Mouse (Mus musculus) A20 (cell line): ENCODE results near the gene Foxo3.

Source experiments
- DNase-seq: peaks from one replicate; pipeline ENCODE4 v3.0.0-alpha.2; 2011; ENCODE audit warnings: low read depth, low spot score

The Foxo3 gene

DNA sequence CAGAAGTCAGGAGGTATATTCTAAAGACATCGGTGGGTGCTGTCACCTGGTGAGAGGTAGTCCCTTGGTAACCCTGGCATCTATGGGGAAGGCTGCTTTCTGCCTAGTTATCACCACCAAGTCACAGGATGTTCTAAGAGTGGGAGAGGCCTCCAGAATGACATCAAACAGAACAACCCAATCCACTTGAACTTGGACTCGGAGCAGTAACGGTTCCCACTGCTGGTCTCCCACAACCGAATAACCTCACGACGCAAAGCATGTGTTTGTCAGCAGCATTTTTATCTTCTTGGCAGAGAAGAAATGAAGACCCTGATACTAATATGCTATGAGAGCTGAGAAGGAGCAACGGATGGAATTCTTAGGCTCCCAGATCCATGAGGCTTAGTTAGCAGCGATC is 87.5 kb downstream of the Foxo3 start:
- no peak for DNase-seq

DNA sequence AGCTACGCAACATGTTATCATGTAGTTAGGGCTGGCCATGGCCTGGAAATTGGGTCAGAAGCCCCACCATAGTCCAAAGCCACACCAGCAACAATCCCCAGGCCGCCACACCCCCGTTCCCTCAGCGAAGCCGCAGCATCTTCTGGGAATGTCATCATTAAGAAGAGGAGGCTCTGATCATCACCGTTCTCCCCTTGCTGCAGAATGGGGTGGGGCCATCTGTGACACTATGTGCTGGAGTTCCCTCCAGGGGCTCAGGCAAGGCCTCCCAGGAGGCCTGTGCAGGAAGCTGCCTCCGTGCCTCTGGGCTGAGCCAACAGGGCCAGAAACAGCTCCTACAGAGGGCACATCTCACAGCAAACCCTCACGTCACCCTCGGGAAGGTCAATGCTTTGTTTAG is 88.5 kb downstream of the Foxo3 start:
- no peak for DNase-seq

DNA sequence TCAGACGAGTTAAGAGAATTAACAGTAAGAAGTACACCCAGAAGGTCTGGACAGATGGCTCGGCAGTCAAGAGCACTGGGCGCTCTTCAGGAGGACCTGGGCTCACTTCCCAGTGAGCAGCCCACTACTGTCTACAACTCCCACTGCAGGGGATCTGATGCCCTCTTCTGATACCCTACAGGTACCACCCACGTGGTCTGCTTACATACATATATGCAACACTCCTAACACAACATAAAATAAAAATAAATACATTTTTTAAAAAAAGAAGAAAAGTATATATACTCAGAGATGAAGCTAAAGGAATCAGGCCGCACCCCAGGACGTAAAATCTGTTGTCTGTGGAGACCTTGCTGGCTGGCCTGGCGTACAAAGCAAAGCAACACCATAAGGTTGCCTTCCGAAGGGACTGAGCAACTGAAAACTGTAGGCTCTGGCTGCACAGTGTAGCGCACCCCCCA is 89.6 kb downstream of the Foxo3 start:
- DNase-seq = no peak

DNA sequence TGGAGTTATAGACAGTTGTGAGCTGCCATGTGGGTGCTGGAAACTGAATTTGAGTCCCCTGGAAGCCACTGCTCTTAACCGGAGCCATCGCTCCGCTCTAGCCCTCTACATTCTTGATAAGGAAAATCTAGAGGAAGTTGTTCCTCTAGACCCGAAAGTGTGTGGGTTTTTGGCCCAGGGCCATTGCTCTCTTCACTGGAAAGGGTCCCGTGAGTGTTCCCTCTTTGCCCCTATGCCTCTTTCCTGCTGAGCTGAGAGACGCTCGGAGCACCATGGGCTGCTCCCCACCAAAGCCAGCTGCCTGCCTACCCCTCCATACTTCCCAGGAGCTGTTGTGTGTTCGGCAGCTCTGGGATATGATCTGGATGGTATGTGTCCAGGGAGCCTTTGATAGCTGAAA is 96.2 kb downstream of the Foxo3 start:
- DNase-seq = no peak

DNA sequence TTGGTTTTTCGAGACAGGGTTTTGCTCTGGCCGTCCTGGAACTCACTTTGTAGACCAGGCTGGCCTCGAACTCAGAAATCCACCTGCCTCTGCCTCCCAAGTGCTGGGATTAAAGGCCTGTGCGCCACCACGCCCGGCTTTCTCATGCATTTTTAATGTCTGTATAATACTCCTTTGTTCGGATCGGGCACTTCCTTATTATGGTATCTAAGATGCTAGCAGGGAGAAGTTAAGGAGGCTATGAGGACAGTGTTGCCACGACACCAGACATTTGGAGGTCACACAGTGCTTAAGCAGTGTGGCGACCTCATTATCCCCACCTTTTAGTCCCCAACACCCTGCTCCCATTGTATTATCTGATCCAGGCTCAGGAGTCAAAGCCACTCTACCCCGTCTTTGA is 97.8 kb downstream of the Foxo3 start:
- DNase-seq = no peak

DNA sequence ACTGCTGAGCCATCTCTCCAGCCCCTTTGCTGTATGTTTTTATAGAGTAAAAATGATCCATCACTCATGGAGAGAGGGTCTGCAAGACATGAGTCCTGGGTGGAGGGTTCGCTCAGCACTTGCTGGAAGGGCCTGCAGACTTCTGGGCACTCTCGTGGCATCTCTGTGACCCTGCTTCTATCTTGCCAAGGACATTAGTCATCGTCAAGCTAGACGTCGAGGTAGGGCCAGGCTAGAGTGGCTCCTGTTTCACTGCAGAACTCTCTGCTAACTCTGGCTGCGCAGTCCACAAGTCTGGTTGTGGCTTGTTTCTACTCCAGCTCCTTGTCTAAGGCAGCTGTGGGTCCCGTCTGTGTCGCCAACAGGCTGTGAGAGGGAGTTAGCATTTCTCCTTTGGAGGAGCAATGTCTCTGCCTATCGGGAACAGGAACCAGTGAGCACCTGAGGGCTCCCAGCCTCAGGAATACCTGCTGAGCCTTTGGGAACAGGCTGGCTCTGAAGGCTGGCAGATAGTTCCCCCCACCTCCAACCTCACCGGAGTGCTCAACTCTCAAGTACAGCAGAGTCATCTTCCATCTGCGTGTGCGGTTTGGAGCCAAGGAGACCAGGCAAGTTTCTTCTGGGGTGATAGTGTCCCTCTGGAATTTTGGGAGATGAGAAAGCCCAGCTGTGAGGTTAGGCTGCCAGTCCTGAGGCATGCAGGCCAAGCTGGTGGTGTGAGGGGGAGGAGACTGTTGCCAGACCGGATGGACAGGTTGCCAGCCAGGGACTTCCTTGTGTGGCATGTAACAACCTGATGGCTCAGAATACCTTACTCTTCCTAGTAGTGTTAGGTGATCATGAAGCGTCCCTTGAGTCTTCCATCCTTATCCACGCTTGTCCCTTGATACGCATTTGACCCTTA is 98.5 kb downstream of the Foxo3 start:
- DNase-seq = no peak

DNA sequence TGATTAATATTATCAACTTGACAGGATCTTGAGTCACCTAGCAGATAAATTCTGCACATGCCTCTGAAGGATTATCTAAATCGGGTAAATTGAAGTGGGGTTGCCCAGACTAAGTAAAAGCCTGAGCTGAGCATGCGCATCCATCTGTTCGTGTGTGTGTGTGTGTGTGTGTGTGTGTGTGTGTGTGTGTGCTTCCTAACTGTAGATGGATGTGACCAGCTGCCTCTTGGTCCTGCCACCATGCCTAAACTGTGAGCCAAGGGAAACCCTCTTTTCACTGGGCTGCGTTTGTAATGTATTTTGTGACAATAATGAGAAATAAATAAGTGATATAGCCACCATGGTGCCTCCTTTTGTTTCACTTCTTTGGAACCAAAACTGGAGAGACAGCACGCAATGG is 102.3 kb downstream of the Foxo3 start:
- no peak for DNase-seq

DNA sequence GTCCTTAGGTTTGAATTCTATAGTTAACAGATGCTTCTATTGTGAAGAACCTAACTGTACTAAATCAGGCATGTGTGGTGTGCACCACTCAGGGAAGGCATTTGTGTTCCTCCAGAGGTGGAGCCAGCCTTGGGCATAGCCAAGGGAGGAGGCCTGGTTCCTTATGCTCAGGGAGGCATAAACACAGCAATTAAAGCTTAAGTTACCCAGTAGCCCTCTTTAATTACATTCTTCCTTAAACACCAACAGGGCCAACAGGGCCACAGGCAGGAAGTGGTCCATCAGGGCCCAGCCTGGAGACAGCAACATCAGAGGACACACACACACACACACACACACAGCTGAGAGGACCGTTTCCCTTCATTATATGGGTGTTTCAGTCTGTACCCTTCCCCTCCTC is 102.7 kb downstream of the Foxo3 start:
- no peak for DNase-seq

DNA sequence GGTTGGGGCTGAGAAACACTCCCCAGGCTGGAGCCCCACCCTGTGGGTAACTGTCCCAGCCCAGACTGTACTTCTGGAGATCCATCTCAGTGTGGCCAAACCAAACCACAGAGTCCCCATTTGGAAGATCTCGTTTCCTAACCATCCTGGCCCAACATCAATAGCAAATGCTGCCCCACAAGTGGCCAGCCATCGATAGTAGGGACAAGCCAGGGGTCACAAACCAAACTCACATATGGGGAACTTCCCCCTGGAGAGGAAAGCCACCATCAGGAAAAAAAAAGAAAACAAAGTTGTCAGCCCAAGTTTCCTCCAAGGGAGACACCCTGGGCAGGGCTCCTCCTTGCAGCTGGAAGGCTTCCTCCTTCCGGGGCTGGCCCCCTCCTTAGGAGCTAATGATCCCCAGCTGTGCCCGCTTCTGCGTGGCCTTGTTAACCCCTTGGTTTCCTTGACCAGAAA is 105.6 kb downstream of the Foxo3 start:
- no peak for DNase-seq

DNA sequence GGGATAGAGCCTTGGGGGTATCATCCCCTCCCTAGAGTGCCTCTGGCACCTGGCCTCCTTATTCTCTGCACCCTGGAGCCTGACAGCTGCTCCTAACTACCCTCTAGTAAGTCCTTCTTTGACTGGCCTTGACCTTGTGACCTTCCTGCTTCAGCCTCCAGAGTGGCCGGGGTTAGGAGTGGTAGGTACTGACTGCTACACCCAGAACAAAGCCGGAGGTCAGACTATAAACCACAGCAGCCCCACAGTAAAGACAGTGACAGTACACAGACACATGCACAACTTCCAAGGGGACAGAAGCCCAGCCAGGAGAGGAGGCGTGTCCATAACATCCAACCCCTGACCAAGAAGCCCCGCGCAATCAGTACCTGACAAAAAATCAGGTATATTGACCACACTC is 106.4 kb downstream of the Foxo3 start:
- DNase-seq = no peak

DNA sequence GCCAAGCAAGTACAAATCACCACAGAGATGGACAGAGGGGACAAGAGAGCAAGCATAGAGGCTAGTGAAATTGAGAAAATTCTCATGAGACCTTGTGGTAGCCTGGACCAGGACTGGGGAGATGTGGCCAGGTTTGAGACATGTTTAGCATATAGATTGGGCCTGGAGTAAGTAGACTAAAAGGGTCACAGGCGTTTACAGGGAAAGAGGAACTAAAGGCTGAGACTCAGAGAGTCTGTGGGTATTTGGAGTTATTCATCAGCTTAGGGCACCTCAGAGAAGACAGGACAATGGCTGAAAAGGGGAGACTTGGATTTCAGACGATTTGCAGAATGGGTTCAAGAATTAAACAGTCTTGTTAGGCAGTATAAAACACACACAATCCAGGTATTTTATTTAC is 121.8 kb downstream of the Foxo3 start:
- DNase-seq = no peak

DNA sequence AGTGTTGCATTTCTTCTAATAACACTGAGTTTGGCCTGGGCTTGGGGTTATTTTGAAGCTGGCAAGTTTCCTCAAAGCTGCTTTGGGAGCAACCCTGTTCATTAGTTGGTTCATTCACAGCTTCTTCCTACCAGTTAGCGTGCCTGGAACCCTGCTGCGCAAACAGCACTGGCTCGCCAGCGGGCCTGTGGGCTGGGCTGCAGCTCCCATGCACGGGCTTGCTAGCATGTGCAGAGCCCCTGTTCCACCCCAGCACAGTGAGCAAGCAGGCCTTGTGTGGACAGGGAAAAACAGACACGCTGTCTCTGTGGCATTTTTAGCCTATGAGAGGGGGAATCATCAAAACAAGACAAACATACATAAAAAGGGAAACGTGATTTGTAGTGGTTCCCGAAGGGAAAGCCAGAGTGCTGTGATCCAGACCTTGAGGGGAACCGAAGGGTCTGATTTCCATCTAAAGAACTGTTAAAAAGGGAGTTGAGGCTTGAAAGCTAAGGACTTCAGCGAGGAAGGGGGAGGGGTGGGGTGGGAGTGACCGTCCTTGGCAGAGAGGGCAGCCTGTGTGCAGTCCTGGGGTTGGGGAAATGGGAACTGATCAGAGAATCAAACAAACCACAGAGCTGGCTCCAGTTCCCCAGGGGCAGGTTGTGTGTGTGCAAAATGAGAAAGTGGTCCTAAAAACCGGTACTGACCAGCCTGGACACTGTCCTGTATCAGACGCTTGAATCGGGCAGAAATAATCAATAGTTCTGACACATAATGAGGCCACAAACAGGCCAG is 123.9 kb downstream of the Foxo3 start:
- DNase-seq = no peak

DNA sequence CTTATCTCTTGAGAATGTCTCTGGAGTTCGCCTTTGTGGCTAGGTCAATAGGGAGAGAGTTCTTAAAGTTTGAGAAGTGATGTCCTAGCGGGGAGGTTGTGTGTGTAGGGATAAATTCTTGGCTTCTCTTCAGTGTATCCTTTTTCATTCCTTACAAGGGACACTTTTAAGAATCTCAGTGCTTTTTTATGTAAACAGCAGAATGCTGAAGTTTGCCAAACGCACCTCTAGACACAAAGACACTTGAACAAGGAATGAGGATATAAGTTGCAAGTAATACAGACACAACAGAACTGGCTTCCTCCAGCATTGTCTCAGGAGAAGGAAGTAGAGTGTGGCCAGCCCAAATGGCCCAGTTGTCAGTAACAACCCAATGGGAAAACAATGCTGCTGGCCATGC is 126.8 kb downstream of the Foxo3 start:
- DNase-seq = no peak

DNA sequence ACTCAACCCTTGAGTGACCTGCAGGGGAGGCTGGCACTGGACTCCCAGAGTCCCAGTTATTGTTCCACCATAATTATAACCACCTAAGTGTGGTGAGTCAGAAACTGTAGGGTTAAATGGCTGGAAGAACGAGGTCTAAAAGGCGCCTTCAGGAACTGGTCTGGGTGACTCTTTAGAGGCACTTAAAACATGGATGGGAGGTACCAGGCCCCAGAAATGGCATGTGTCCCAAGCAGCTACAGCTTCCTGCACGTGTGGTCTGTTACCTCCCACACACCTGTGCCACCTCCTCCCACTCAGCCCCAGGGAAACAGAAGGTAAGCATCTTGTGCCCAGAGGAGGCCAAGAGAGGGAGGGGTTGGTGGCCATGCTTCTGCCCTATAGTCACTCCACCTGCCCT is 128.2 kb downstream of the Foxo3 start:
- DNase-seq = no peak

DNA sequence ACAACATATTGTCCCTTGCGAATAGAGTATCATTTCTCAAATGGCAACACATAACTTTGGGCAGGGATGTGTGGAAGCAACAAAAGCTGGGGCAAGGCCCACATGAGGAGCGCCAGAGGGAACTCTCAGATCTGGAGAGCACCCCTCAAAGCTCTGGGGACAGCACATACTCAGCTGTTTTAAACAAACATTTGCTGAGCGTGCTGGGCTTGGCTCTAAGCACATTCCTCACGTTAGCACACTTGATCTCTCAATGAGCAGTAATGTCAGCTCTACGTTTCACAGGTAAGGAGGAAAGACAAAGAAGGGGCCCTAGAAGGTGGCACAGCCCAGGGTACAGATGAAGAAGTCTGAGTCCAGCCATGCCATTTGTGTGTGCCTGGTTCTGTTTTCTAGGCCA is 131.3 kb downstream of the Foxo3 start:
- DNase-seq = no peak

DNA sequence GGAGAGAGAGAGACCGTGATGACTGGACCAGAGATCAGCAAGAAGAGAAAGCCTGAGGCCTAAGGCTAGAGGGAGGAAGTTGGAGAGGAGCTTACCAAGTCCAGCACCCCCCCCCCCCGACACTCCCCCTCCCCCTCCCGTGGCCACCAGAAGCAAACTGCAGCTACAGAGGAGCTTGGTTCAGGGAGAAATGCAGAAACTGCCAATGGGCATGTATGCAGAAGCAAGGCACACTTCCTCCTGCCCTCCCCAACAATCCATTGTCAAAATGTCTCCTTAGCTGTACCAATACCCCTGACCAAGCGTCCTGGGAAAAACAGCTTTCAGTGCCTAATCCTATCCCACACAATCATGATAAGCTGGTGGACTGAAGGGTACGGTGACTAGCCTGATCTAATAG is 131.8 kb downstream of the Foxo3 start:
- no peak for DNase-seq

DNA sequence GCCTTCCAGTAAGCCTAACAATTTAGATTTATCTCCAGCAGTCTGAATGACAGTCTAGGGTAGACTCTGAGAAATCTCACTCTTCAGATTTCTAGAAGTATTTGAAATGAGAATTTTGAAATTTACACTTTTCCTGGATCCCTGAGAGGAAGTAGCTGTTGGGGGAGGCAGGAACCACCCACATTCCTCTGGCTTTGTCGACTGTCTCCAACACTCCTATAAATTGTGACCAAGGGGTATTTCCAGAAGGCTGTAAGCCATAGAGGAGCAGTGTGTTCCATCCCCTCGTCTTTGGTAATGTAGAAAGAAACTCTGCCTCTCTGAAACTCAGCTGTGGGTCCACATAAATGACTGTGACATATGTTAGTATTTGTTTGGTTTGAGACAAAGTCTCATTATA is 132.4 kb downstream of the Foxo3 start:
- no peak for DNase-seq

DNA sequence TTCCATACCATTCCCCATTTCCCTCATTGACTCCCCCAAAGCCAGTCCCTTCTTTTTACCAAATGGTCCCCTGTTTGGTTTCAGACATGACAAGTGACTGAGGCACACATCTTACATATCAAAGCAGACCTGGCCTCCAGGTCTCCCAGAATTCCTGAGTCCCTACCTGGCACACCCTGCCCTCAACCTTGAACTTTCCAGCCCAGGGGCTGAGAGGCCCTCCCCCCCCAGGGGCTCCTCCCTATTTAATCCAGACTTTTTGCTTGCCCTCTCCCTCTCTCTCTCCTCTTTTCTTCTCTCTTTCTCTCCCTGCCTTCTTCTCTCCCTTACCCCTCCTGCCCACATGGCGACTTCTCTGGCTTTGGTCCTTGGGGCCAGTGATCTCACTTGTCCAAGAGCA is 133.8 kb downstream of the Foxo3 start:
- DNase-seq = no peak

DNA sequence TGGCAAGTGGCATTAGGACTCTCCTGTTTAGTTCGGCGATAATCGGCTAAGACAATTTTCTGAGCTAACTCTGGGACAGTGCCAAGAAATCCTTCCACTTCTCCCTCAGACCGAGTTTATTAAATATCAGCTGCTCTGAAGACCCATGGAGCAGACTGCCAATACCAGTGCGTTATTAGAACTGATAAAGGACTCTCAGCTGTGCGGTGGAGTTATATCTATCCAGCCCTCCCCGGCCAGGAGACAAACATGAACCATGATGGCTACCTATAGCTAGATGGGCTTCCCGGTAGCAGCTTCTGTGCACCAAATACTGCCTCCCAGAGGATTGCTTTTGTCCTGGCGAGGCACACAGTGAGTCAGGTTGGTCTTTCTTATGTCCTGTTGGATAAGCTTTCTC is 134.5 kb downstream of the Foxo3 start:
- no peak for DNase-seq

DNA sequence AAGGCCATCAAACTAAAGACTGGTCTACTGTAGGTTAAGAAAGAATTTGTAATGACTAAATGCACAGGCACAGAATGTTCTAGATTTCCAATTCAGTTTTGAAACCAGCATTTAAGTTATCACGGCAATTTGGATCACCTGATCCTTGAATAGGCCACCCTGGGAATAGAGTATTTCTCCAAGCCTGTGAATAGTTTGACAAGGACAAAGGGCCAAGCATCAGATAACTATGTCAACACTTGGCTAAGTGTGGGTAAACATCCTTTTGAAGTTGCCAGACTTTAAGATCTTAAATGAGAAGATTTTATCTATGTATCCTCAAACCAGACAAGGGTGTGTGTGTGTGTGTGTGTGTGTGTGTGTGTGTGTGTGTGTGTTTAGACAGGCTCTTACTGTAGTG is 136.8 kb downstream of the Foxo3 start:
- no peak for DNase-seq

DNA sequence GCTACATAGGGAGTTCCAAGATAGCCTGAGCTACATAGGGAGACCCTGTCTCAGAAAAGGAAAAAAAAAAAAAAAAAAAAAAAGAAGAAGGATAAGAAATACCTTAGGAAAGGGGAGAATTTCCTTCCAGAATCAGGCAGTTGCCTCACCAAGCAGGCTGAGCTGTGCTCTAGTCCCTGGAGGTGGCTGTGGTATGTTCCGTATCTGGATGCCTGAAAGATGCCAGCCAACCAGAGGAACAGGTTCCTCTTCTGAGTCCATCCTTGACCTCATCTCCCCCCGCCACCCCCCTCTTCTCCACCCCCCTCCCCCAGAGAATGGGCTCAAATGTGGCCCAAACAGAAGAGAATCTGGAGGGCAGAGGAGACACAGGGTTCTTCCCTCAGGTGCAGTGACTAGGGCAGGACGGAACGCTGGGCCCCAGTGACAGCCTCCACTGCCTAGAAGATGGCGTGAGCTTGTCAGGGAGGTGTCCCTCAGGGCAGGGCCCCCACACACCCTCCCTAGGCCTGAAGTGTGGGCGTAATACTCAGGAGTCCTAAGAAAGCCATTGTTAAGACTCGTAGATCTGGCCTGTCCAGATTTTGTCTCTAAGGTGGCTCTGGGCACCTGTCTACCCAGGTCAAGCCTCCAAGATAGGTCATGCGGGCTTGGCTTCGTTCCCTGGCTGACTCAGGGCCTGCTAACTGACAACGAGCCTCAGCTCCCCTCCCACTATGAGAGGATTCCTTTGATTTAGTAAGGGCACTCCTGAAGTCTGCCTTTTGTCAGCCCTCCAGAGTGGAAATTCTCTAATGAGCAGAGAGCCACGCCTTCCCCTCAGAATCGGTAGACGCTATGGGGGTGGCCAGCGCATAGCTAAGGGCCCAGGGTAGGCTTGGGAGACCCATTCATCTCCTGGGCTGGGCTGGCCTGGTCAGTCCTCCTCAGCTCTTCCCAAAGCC is 141.5 kb downstream of the Foxo3 start:
- no peak for DNase-seq
